Comparison of ENCODE assay signal across 11 mouse cellular contexts in the genomic region with DNA sequence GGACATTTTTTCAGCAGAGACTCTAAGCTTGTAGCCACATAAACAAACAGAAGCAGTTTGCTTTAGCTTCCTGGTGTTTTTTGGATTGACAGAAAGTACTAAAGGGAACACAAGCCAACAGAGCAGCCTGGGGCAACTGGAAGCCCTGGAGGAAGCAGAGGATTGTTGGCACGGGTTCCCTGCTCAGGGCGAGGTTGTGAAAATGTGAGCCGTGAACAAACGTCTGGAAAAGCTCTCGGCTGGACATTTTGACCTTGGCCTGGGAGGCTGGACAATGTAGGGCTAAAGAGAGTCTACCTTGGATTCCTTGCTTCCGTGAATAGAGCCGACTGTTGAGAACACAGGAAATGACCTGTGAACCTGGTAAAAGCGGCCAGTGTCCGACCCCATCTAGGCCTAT.
A peak's percentile ranks its signal among the peaks of the same experiment; 100 is the strongest.
DNase-seq lines count a peak whose midpoint lies in the region; ATAC-seq lines count a peak whose summit lies in the region.
"Had no signal": no experiment of that assay in that cellular context is flagged by ENCODE, and none has a peak within 500 bp of the region (broad histone marks: within the 10 kb centered on the region; RNA-seq: fewer than 3 reads in every experiment).

No protein-coding gene starts in this region.

- DNase-seq in heart, postnatal 4 days, result no peak
- DNase-seq in 3T3-L1 (ENCODE audit: low read depth, low spot score), result peak; percentile 37
- peak; percentile 29 for DNase-seq in adrenal gland, postnatal 10 days
- peak; percentile 11 to 43 for DNase-seq in lung, adult 18-20 months
- DNase-seq in layer of hippocampus, adult 8-10 months (ENCODE audit: low spot score in 2 of 2), result no peak
- DNase-seq in T-cell, adult 2 months (ENCODE audit: low spot score), result no peak
- DNase-seq: heart, adult 11 months had no signal

- no peaks in the 10 kb centered on the region for H3K27me3 ChIP-seq in heart, embryonic 12.5 days (replicated peaks)
- H3K27me3 ChIP-seq: hindbrain, embryonic 15.5 days; stomach, embryonic 15.5 days had no signal

- no peak overlapping the region for H3K27ac ChIP-seq in heart, embryonic 12.5 days (ENCODE audit: poor library complexity, severe bottlenecking)
- H3K27ac ChIP-seq: hindbrain, embryonic 15.5 days; limb, embryonic 10.5 days; stomach, embryonic 15.5 days had no signal

- H3K9me3 ChIP-seq in heart, embryonic 12.5 days (replicated peaks), result no peaks in the 10 kb centered on the region
- H3K9me3 ChIP-seq: hindbrain, embryonic 15.5 days; limb, embryonic 10.5 days; stomach, embryonic 15.5 days had no signal

- H3K36me3 ChIP-seq in heart, embryonic 12.5 days, result no peaks in the 10 kb centered on the region
- H3K36me3 ChIP-seq: hindbrain, embryonic 15.5 days; limb, embryonic 10.5 days; stomach, embryonic 15.5 days had no signal

- no peak overlapping the region for H3K9ac ChIP-seq in heart, embryonic 12.5 days
- H3K9ac ChIP-seq: hindbrain, embryonic 15.5 days; stomach, embryonic 15.5 days had no signal

- H3K4me3 ChIP-seq in heart, embryonic 12.5 days, result no peak overlapping the region
- H3K4me3 ChIP-seq: hindbrain, embryonic 15.5 days; limb, embryonic 10.5 days; stomach, embryonic 15.5 days had no signal

- ATAC-seq in heart, embryonic 12.5 days (ENCODE audit: insufficient number of reproducible peaks, low FRiP score), result peak; percentile 57; the same call in 1 of the 2 replicates

- H3K4me1 ChIP-seq in heart, embryonic 12.5 days (replicated peaks), result peaks cover 6% of the 10 kb centered on the region; the same call in 1 of the 2 replicates
- H3K4me1 ChIP-seq: hindbrain, embryonic 15.5 days; stomach, embryonic 15.5 days had no signal

- 48% methylated on average over 9 of the region's 9 CpGs for WGBS in heart, embryonic 12.5 days

- no peak overlapping the region for H3K4me2 ChIP-seq in heart, embryonic 12.5 days
- H3K4me2 ChIP-seq: hindbrain, embryonic 15.5 days; stomach, embryonic 15.5 days had no signal

Comparison
In these comparisons a context has a peak if more than half of its experiments do, and no peak if none do; other contexts are left out.
1. DNase-seq: peak in 3T3-L1 (single experiment), adrenal gland, postnatal 10 days (single experiment) and lung, adult 18-20 months (2 of 2); none in heart, postnatal 4 days (single experiment), layer of hippocampus, adult 8-10 months (0 of 2) and T-cell, adult 2 months (single experiment).